Mouse (Mus musculus) C2C12 (cell line): ENCODE measurements around the gene Ano1. TPM values are rescaled to one million over a fixed set of nuclear protein-coding genes. Genes with fewer than 3 reads are reported as not detected.

Source experiments
- H3K27me3 ChIP-seq: one replicate; pipeline ENCODE4 v1.6.1; 2011; ENCODE audit not compliant: control insufficient read depth, insufficient read depth, insufficient read length
- H3K36me3 ChIP-seq: one replicate; pipeline ENCODE4 v1.6.1; 2011; ENCODE audit not compliant: control insufficient read depth, insufficient read depth
- H3K4me3 ChIP-seq: one replicate; pipeline ENCODE4 v1.5.1; 2011; ENCODE audit warnings: mild to moderate bottlenecking, control low read depth; ENCODE audit not compliant: poor library complexity, insufficient read depth, severe bottlenecking
- H3K79me2 ChIP-seq: one replicate; pipeline ENCODE4 v1.6.1; 2011; ENCODE audit not compliant: control insufficient read depth, insufficient read depth
- H3K79me3 ChIP-seq: one replicate; pipeline ENCODE4 v1.6.1; 2011; ENCODE audit warnings: low read depth, control low read depth
- H3ac ChIP-seq: one replicate; pipeline ENCODE3; 2011; ENCODE audit warnings: low read depth; ENCODE audit not compliant: control insufficient read depth, insufficient read length
- CEBPB ChIP-seq: IDR thresholded peaks from one replicate; pipeline ENCODE4 v1.6.1; 2011; ENCODE audit warnings: low read depth, mild to moderate bottlenecking, control low read depth, moderate library complexity
- CTCF ChIP-seq: IDR thresholded peaks from one replicate; pipeline ENCODE4 v1.5.1; 2011; ENCODE audit not compliant: control insufficient read depth, insufficient read depth, insufficient read length
- FOSL1 ChIP-seq: IDR thresholded peaks from one replicate; pipeline ENCODE4 v1.8.0; 2011; ENCODE audit warnings: mild to moderate bottlenecking, low read length; ENCODE audit not compliant: poor library complexity, insufficient read depth, severe bottlenecking
- MAX ChIP-seq: IDR thresholded peaks from one replicate; pipeline ENCODE4 v1.6.1; 2011; ENCODE audit warnings: mild to moderate bottlenecking, control low read depth
- MYOD1 ChIP-seq: IDR thresholded peaks from one replicate; pipeline ENCODE4 v1.6.1; 2011; ENCODE audit warnings: low read depth; ENCODE audit not compliant: control insufficient read depth, insufficient read length
- MYOG ChIP-seq: IDR thresholded peaks from one replicate; pipeline ENCODE4 v1.6.1; 2011; ENCODE audit not compliant: control insufficient read depth, insufficient read length; ENCODE audit errors: extremely low read depth
- USF1 ChIP-seq: IDR thresholded peaks from one replicate; pipeline ENCODE4 v1.6.1; 2011; ENCODE audit warnings: low read depth, mild to moderate bottlenecking, control low read depth, moderate library complexity
- polyA plus RNA-seq: library from polyadenylated mRNA; unstranded; fragments of >200 nt; fragmentation: generic; extraction: Trizol; gene quantifications from one replicate; pipeline ENCODE4 v1.2.1, GENCODE M21; 2012; ENCODE audit warnings: missing spikeins

The Ano1 gene
- polyA plus RNA-seq, 1 experiment = 2.7 TPM

DNA sequence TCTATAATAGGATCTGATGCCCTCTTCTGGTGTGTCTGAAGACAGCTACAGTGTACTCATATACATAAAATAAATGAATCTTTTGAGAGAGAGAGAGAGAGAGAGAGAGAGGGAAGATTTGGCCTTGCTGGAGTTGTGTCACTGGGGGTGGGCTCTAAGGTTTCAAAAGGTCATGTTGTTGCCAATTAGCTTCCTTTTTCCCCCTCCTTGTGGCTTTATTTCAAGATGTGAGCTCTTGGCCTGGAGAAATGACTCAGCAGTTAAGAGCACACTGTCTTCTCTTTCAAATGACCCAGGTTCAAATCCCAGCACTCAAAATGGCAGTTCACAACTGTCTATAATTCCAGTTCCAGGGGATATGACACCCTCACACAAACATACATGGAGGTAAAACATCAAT, 183.7 kb downstream of the Ano1 start:
- H3K79me2 ChIP-seq = no peaks in the 10 kb centered on the region
- no peaks in the 10 kb centered on the region for H3K36me3 ChIP-seq
- no peaks in the 10 kb centered on the region for H3K79me3 ChIP-seq
- H3K27me3 ChIP-seq = no peaks in the 10 kb centered on the region
- no peak overlapping the region for H3ac ChIP-seq
- no peak for TF ChIP-seq CTCF
- TF ChIP-seq MAX = no peak
- TF ChIP-seq USF1 = no peak
- TF ChIP-seq FOSL1 = no peak
- TF ChIP-seq MYOD1 = no peak
- no peak for TF ChIP-seq CEBPB
- TF ChIP-seq MYOG = no peak
- no peak overlapping the region for H3K4me3 ChIP-seq

- Histone ChIP-seq H3K36me3 (no peaks in the 10 kb centered on the region), H3K4me3 (no peak overlapping the region), H3K79me3 (no peaks in the 10 kb centered on the region), H3K27me3 (no peaks in the 10 kb centered on the region), H3K79me2 (no peaks in the 10 kb centered on the region), H3ac (no peak overlapping the region)
- TF ChIP-seq MAX (no peak), MYOD1 (no peak), FOSL1 (no peak), MYOG (no peak), CEBPB (peak; percentile 49), CTCF (no peak)
These were observed 184.7 kb downstream of the Ano1 start for GRCm38 (mm10) chr7:144566921-144567682.

DNA sequence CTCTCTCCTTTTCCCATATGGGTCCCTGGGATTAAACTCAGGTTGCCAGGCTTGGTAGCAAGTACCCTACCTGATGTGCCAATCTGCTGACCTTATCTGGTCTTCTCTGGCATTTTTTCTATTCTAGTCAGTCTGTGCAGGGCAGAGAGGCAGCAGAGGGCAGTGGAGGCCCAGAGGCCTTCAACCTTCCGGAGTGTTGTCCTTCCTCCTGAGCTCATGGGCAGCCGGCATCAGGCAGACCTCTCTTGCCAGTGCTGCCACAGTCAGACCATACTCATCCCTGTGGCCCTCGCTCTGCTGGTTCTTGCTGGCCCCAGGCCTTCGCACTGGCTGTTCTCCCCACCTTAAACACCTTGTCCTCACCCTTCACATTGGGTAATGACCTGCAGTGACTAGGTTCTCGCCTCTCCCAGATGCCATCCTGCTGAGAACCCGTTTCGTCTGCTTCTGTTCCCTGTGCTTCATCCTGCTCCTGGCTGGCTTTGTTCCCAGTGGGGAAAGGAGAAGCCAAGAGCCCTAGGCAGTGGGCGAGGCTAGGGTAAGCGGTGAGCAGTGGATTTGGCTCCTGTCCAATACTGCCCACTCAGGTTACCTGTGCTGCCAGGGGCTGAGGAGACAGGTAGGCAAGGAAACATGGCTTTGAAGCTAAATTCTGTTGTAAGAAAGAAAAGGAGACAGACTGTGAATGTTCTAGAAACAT, 188.2 kb downstream of the Ano1 start:
- Histone ChIP-seq H3K36me3 (no peaks in the 10 kb centered on the region), H3K79me3 (no peaks in the 10 kb centered on the region), H3K27me3 (no peaks in the 10 kb centered on the region), H3K79me2 (no peaks in the 10 kb centered on the region), H3ac (no peak overlapping the region), H3K4me3 (no peak overlapping the region)
- TF ChIP-seq MYOD1 = no peak
- no peak for TF ChIP-seq CEBPB
- TF ChIP-seq MYOG = no peak
- TF ChIP-seq CTCF = no peak
- TF ChIP-seq USF1 = no peak
- no peak for TF ChIP-seq MAX
- TF ChIP-seq FOSL1 = no peak

DNA sequence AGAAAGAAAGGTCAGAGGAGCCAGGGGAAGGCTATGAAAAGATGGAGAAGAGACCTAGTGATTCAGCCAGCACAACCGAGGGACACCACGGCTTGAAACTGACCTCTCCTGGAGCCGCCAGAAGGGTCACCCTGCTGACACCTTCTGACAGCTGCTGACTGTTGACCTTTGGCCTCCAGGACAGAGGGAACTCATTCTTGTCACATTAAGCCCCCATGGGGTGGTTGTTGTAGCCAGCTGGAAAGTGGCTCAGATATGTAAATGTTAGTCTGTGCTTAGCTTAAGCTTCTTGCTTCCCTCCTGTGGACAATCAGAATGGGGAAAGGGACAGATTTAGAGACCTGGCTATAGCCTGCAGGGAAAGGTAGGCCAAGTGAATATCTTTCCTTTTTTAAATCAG, 189.8 kb downstream of the Ano1 start:
- Histone ChIP-seq H3ac (no peak overlapping the region), H3K4me3 (no peak overlapping the region), H3K36me3 (no peaks in the 10 kb centered on the region), H3K79me2 (no peaks in the 10 kb centered on the region), H3K79me3 (no peaks in the 10 kb centered on the region), H3K27me3 (no peaks in the 10 kb centered on the region)
- TF ChIP-seq CTCF (no peak), FOSL1 (no peak), MYOG (no peak), USF1 (no peak), CEBPB (no peak), MAX (no peak), MYOD1 (no peak)

DNA sequence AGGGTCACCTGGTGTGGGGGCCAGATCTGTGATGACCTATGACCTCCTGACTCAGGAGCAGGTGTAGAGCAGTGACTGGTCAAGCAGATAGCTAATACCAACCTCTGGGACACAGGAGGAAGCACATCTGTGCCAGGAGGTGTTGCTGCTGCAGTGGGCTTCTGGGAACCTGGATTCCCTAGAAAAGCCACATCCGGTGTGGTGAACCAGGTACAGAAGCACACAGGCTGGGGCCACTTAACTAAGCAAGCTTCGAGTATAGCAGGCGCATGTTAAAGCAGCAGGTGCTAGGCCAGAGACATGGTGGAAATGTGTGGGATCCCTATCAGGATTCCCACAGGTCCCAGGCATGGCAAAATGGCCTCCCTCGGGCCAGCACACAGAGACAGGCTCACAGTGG, 191.2 kb downstream of the Ano1 start:
- no peak for TF ChIP-seq MYOG
- Histone ChIP-seq H3K27me3 (no peaks in the 10 kb centered on the region), H3K79me3 (no peaks in the 10 kb centered on the region), H3K79me2 (no peaks in the 10 kb centered on the region), H3ac (no peak overlapping the region), H3K4me3 (no peak overlapping the region), H3K36me3 (no peaks in the 10 kb centered on the region)

GRCm38 (mm10) chr7:144558552-144558951, 193.2 kb downstream of the Ano1 start:
- no peaks in the 10 kb centered on the region for H3K27me3 ChIP-seq

More at GRCm38 (mm10) chr7:144558552-144558951, 193.2 kb downstream of the Ano1 start:
- no peak overlapping the region for H3ac ChIP-seq
- no peak overlapping the region for H3K4me3 ChIP-seq
- H3K79me2 ChIP-seq = no peaks in the 10 kb centered on the region
- no peak for TF ChIP-seq CTCF
- no peak for TF ChIP-seq MYOG
- TF ChIP-seq USF1 = no peak
- no peak for TF ChIP-seq CEBPB
- no peak for TF ChIP-seq MAX
- no peak for TF ChIP-seq FOSL1
- no peak for TF ChIP-seq MYOD1
- H3K79me3 ChIP-seq = no peaks in the 10 kb centered on the region
- no peaks in the 10 kb centered on the region for H3K36me3 ChIP-seq
